Mouse (Mus musculus): Measurements from ENCODE around the gene Cyp2b10. TPM values are rescaled to one million over a fixed set of nuclear protein-coding genes. Genes with fewer than 3 reads are reported as not detected.

The Cyp2b10 gene
- polyA plus RNA-seq, 1 experiment: not detected

GRCm38 (mm10) chr7:25919467-25919866, 22.0 kb downstream of the Cyp2b10 start:
- Histone ChIP-seq H3K79me2 (ENCODE audit: control insufficient read depth, insufficient read depth) (no peaks in the 10 kb centered on the region), H3K4me3 (ENCODE audit: insufficient read depth, poor library complexity, severe bottlenecking) (no peak overlapping the region), H3K27me3 (ENCODE audit: control insufficient read depth, insufficient read depth, insufficient read length) (no peaks in the 10 kb centered on the region), H3K79me3 (ENCODE audit: low read depth) (no peaks in the 10 kb centered on the region), H3K36me3 (ENCODE audit: control insufficient read depth, insufficient read depth) (no peaks in the 10 kb centered on the region), H3ac (ENCODE audit: control insufficient read depth, insufficient read length, low read depth) (no peak overlapping the region)
- TF ChIP-seq CEBPB (IDR thresholded peaks at IDR 0.05; ENCODE audit: low read depth) (no peak), MAX (IDR thresholded peaks at IDR 0.05) (no peak), USF1 (IDR thresholded peaks at IDR 0.05; ENCODE audit: low read depth) (no peak), CTCF (IDR thresholded peaks at IDR 0.05; ENCODE audit: control insufficient read depth, insufficient read depth, insufficient read length) (no peak), MYOG (IDR thresholded peaks at IDR 0.05; ENCODE audit: control insufficient read depth, extremely low read depth, insufficient read length) (no peak), FOSL1 (IDR thresholded peaks at IDR 0.05; ENCODE audit: insufficient read depth, low read length, poor library complexity, severe bottlenecking) (no peak), MYOD1 (IDR thresholded peaks at IDR 0.05; ENCODE audit: control insufficient read depth, insufficient read length, low read depth) (no peak)

GRCm38 (mm10) chr7:25945274-25945673, 47.9 kb downstream of the Cyp2b10 start:
- TF ChIP-seq MYOG (IDR thresholded peaks at IDR 0.05; ENCODE audit: control insufficient read depth, extremely low read depth, insufficient read length): no peak
- TF ChIP-seq MAX (IDR thresholded peaks at IDR 0.05): no peak
- TF ChIP-seq MYOD1 (IDR thresholded peaks at IDR 0.05; ENCODE audit: control insufficient read depth, insufficient read length, low read depth): no peak
- TF ChIP-seq CEBPB (IDR thresholded peaks at IDR 0.05; ENCODE audit: low read depth): no peak
- TF ChIP-seq FOSL1 (IDR thresholded peaks at IDR 0.05; ENCODE audit: insufficient read depth, low read length, poor library complexity, severe bottlenecking): no peak
- no peak for TF ChIP-seq USF1 (IDR thresholded peaks at IDR 0.05; ENCODE audit: low read depth)
- TF ChIP-seq CTCF (IDR thresholded peaks at IDR 0.05; ENCODE audit: control insufficient read depth, insufficient read depth, insufficient read length): no peak
- Histone ChIP-seq H3K4me3 (ENCODE audit: insufficient read depth, poor library complexity, severe bottlenecking) (no peak overlapping the region), H3K79me2 (ENCODE audit: control insufficient read depth, insufficient read depth) (no peaks in the 10 kb centered on the region), H3ac (ENCODE audit: control insufficient read depth, insufficient read length, low read depth) (no peak overlapping the region), H3K27me3 (ENCODE audit: control insufficient read depth, insufficient read depth, insufficient read length) (no peaks in the 10 kb centered on the region), H3K79me3 (ENCODE audit: low read depth) (no peaks in the 10 kb centered on the region), H3K36me3 (ENCODE audit: control insufficient read depth, insufficient read depth) (no peaks in the 10 kb centered on the region)

Other genes starting within 250 kb of the Cyp2b10 start
- gene Bckdha, start 238.6 kb upstream of the Cyp2b10 start, polyA plus RNA-seq (2012; fragmentation: generic; extraction: Trizol): 21.3 TPM
- gene Exosc5, start 238.5 kb upstream of the Cyp2b10 start, polyA plus RNA-seq (2012; fragmentation: generic; extraction: Trizol): 53.2 TPM
- gene Tmem91, start 222.5 kb upstream of the Cyp2b10 start, polyA plus RNA-seq (2012; fragmentation: generic; extraction: Trizol): 0.18 TPM
- 33.0 TPM for gene B9d2, start 216.8 kb upstream of the Cyp2b10 start, polyA plus RNA-seq (2012; fragmentation: generic; extraction: Trizol)
- gene Tgfb1, start 210.6 kb upstream of the Cyp2b10 start, polyA plus RNA-seq (2012; fragmentation: generic; extraction: Trizol): 108 TPM
- 33.2 TPM for gene Ccdc97, start 178.5 kb upstream of the Cyp2b10 start, polyA plus RNA-seq (2012; fragmentation: generic; extraction: Trizol)
- gene Hnrnpul1, start 142.9 kb upstream of the Cyp2b10 start, polyA plus RNA-seq (2012; fragmentation: generic; extraction: Trizol): 84.0 TPM
- 270 TPM for gene Axl, start 108.9 kb upstream of the Cyp2b10 start, polyA plus RNA-seq (2012; fragmentation: generic; extraction: Trizol)
- 0.15 TPM for gene Cyp2s1, start 80.7 kb upstream of the Cyp2b10 start, polyA plus RNA-seq (2012; fragmentation: generic; extraction: Trizol)
- gene Cyp2b13, start 163.9 kb downstream of the Cyp2b10 start, polyA plus RNA-seq (2012; fragmentation: generic; extraction: Trizol): 0.15 TPM

Data from C2C12 (cell line).